Mouse (Mus musculus): ENCODE data around the gene Grn. TPM values are rescaled to one million over a fixed set of nuclear protein-coding genes. Genes with fewer than 3 reads are reported as not detected.

Grn gene
- polyA plus RNA-seq, 1 experiment = 240 TPM

DNA sequence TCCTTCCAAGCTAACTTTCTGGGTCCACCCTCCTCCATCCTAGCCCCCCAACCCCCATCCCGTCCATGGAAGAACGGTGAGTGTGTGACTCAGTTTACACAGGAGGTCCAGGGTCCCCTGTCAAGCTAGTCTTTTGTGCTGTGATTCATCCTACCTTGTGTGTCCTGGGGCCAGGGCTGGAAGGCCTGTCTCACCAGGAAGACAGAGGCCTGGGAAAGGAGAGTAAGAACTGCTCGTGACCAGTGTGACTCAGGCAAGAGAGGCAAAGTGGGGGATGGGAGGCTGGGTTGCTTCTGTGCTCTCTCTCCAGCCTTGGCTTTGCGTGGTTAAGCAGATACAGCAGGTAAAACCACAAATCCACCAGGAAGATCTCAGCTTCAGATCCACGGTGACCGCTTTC is 5.4 kb upstream of the Grn start:
- no peaks in the 10 kb centered on the region for H3K4me1 ChIP-seq (ENCODE audit: control insufficient read depth, insufficient read depth, insufficient read length)
- no peaks in the 10 kb centered on the region for H3K36me3 ChIP-seq (ENCODE audit: control insufficient read depth, insufficient read depth, low read length)
- no peak overlapping the region for H3K4me3 ChIP-seq (ENCODE audit: extremely low read depth, insufficient read depth, insufficient read length)
- DNase-seq (ENCODE audit: low read depth in 1 of 2, low spot score in 2 of 2) = peak in 1 of 2 experiments; percentile 1
- TF ChIP-seq POLR2A (IDR thresholded peaks at IDR 0.05; ENCODE audit: low read depth, low read length) (no peak), CTCF (IDR thresholded peaks at IDR 0.05; ENCODE audit: extremely low read depth, insufficient read depth, insufficient read length, insufficient replicate concordance) (no peak)
- WGBS = 87% methylated on average over 6 of the region's 6 CpGs
- H3K27ac ChIP-seq (ENCODE audit: insufficient read depth, low read length) = no peak overlapping the region
- no peaks in the 10 kb centered on the region for H3K27me3 ChIP-seq (ENCODE audit: control insufficient read depth, insufficient read depth, low read length)

DNA sequence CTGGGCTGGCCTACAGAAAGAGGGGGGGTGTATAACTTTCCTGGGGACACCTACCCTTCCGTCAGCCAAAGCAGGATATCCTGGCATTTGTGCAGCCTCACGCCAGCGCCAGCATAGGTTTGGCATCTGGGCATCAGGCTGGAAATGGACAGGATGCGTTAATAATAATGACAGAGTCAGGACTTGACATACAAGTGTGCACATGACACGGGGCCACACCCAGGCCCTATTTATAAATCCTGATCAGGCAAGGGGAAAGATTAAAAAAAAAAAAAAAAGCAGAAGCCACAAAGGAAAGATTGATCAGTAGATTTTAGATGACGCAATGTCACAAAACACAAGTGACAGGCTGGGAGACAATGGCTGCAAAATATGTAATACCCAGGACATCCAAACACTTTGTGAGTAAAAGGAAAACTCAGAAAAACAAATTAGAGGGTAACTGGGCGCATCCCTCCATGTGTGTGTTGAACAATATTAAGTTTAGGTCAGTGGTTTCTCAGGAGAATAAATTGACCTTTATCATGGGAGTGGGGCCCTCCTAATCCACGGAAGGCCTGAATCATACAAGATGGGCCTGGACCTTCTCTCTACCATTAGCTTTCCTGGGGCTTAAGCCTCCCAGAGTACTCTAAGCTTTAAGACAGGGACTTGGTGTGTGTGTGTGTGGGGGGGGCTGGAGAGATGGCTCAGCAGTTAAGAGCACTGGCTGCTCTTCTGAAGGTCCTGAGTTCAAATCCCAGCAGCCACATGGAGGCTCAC is 4.4 kb upstream of the Grn start:
- no peak overlapping the region for H3K4me3 ChIP-seq (ENCODE audit: extremely low read depth, insufficient read depth, insufficient read length)
- WGBS = 74% methylated on average over 8 of the region's 8 CpGs
- no peak overlapping the region for H3K27ac ChIP-seq (ENCODE audit: insufficient read depth, low read length)
- no peak for DNase-seq (ENCODE audit: low read depth in 1 of 2, low spot score in 2 of 2)
- no peak for TF ChIP-seq CTCF (IDR thresholded peaks at IDR 0.05; ENCODE audit: extremely low read depth, insufficient read depth, insufficient read length, insufficient replicate concordance)
- TF ChIP-seq POLR2A (IDR thresholded peaks at IDR 0.05; ENCODE audit: low read depth, low read length) = no peak
- H3K27me3 ChIP-seq (ENCODE audit: control insufficient read depth, insufficient read depth, low read length) = no peaks in the 10 kb centered on the region
- H3K4me1 ChIP-seq (ENCODE audit: control insufficient read depth, insufficient read depth, insufficient read length) = peaks cover 2% of the 10 kb centered on the region; the same call in 1 of the 2 replicates
- no peaks in the 10 kb centered on the region for H3K36me3 ChIP-seq (ENCODE audit: control insufficient read depth, insufficient read depth, low read length)

DNA sequence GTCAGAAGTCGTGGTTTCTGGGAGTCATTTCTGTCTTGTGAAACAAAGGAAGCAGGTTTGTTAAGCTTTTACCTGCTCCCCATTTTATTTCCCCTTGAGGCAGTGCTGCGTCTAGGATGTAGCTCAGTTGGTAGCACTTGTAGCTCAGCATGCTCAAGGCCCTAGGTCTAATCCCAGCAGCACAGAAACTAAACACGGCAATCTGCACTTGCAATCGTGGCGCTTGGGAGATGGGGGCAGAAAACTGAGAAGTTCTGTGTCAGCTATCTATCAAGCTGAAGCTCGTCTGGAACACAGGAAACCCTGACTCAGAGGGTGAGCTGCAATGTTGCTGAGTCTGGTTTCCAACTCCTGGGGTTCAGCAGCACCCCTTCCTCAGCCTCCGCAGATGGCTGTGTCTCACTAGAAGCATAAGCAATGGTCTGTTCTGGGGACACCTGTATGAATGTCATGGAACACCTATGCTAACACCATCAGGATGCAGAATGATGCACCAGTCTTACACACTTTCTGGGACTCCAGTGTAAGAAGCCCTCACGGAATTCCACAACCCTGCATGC is 1.1 kb upstream of the Grn start:
- no peaks in the 10 kb centered on the region for H3K27me3 ChIP-seq (ENCODE audit: control insufficient read depth, insufficient read depth, low read length)
- WGBS = 24% methylated on average over 8 of the region's 8 CpGs
- no peak for DNase-seq (ENCODE audit: low read depth in 1 of 2, low spot score in 2 of 2)
- H3K36me3 ChIP-seq (ENCODE audit: control insufficient read depth, insufficient read depth, low read length) = no peaks in the 10 kb centered on the region
- TF ChIP-seq POLR2A (IDR thresholded peaks at IDR 0.05; ENCODE audit: low read depth, low read length) (no peak), CTCF (IDR thresholded peaks at IDR 0.05; ENCODE audit: extremely low read depth, insufficient read depth, insufficient read length, insufficient replicate concordance) (no peak)
- H3K27ac ChIP-seq (ENCODE audit: insufficient read depth, low read length) = no peak overlapping the region
- peaks cover 16% of the 10 kb centered on the region; the same call in 1 of the 2 replicates for H3K4me1 ChIP-seq (ENCODE audit: control insufficient read depth, insufficient read depth, insufficient read length)
- no peak overlapping the region for H3K4me3 ChIP-seq (ENCODE audit: extremely low read depth, insufficient read depth, insufficient read length)

DNA sequence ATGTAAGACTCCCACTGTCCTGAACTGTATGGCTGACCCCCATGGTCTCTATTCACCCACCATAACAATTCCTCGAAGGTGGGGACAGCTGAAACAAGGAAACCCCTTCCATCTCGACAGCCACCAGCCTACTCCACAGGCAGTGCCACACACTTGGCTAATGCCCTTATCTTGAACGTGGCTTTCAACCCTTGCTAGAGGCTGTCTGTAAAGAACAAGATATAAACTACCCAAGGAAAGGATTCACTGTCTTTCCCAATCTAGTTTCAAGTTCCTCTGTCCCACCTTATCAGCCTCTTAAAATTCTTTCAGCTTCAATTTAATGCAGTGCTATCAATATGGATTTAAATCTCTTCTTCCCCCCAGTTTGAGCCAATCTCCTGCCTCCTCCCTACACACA is 564 bp upstream of the Grn start:
- TF ChIP-seq CTCF (IDR thresholded peaks at IDR 0.05; ENCODE audit: extremely low read depth, insufficient read depth, insufficient read length, insufficient replicate concordance) (no peak), POLR2A (IDR thresholded peaks at IDR 0.05; ENCODE audit: low read depth, low read length) (no peak)
- no peak for DNase-seq (ENCODE audit: low read depth in 1 of 2, low spot score in 2 of 2)
- H3K4me3 ChIP-seq (ENCODE audit: extremely low read depth, insufficient read depth, insufficient read length) = no peak overlapping the region
- 0 out of 2 replicates have a peak overlapping the region, but pooled peaks have one; percentile 24 for H3K27ac ChIP-seq (ENCODE audit: insufficient read depth, low read length)
- H3K27me3 ChIP-seq (ENCODE audit: control insufficient read depth, insufficient read depth, low read length) = no peaks in the 10 kb centered on the region
- WGBS = 30% methylated on average over 3 of the region's 3 CpGs
- no peaks in the 10 kb centered on the region for H3K36me3 ChIP-seq (ENCODE audit: control insufficient read depth, insufficient read depth, low read length)
- H3K4me1 ChIP-seq (ENCODE audit: control insufficient read depth, insufficient read depth, insufficient read length) = peaks cover 19% of the 10 kb centered on the region; the same call in 1 of the 2 replicates

DNA sequence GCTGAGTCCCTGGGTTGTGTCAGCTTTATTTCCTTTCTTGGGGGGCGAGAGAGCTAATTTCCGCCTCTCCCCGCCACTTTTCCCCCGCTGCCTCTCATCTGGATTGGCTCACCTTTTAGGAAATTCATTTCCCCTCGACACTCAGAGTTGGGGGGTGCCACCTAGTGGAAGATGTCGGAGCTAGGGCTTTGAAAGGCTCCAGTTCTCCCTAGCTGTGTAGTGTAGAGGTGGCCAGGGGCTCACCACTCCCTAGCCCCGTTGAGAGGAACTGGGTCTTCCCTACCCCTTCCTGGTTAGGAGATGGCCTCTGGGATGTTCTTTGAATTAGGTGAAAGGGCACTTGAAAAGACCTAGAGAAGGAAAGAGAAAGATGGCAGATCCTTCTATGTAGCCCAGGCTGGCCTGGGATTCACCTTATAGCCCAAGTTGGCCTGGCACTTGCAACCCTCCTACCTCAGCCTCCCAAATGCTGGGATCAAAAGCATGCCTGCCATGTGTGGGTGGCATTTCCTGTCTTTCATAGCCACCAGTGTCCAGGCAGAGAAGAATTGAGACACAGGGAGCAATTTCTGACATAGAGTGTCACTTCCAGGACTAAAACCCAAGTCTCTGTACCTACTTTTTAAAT is 1.0 kb downstream of the Grn start:
- Histone ChIP-seq H3K27ac (ENCODE audit: insufficient read depth, low read length) (peak overlapping the region; percentile 62), H3K4me1 (ENCODE audit: control insufficient read depth, insufficient read depth, insufficient read length) (peaks cover 19% of the 10 kb centered on the region; the same call in 1 of the 2 replicates), H3K4me3 (ENCODE audit: extremely low read depth, insufficient read depth, insufficient read length) (peak overlapping the region; percentile 66), H3K27me3 (ENCODE audit: control insufficient read depth, insufficient read depth, low read length) (no peaks in the 10 kb centered on the region), H3K36me3 (ENCODE audit: control insufficient read depth, insufficient read depth, low read length) (peaks cover 4% of the 10 kb centered on the region; the same call in 1 of the 2 replicates)
- TF ChIP-seq POLR2A (IDR thresholded peaks at IDR 0.05; ENCODE audit: low read depth, low read length) (no peak), CTCF (IDR thresholded peaks at IDR 0.05; ENCODE audit: extremely low read depth, insufficient read depth, insufficient read length, insufficient replicate concordance) (peak; percentile 39; the same call in 1 of the 2 replicates)
- peak in 1 of 2 experiments; percentile 83 for DNase-seq (ENCODE audit: low read depth in 1 of 2, low spot score in 2 of 2)
- under 1% methylated on average over 7 of the region's 7 CpGs for WGBS

DNA sequence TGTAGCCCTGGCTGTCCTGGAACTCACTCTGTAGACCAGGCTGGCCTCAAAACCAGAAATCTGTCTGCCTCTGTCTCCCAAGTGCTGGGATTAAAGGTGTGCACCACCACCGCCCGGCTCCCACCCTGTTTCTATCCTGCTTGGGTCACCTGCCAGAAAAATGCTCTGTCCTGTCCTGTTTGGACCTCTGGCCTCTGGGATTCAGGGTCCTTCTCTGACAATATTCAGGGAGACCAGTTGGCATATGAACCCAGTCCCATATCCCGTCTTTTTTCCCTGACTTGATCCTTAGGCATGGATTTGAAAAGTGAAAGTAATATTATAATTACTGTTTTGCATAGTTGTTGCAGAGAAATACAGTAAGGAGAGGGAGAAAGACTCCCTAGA is 1.6 kb downstream of the Grn start:
- Histone ChIP-seq H3K4me1 (ENCODE audit: control insufficient read depth, insufficient read depth, insufficient read length) (peaks cover 19% of the 10 kb centered on the region; the same call in 1 of the 2 replicates), H3K27me3 (ENCODE audit: control insufficient read depth, insufficient read depth, low read length) (no peaks in the 10 kb centered on the region), H3K4me3 (ENCODE audit: extremely low read depth, insufficient read depth, insufficient read length) (0 out of 2 replicates have a peak overlapping the region, but pooled peaks have one; percentile 10), H3K27ac (ENCODE audit: insufficient read depth, low read length) (peak overlapping the region; percentile 93), H3K36me3 (ENCODE audit: control insufficient read depth, insufficient read depth, low read length) (peaks cover 6% of the 10 kb centered on the region; the same call in 1 of the 2 replicates)
- 28% methylated on average over 3 of the region's 3 CpGs for WGBS
- TF ChIP-seq CTCF (IDR thresholded peaks at IDR 0.05; ENCODE audit: extremely low read depth, insufficient read depth, insufficient read length, insufficient replicate concordance) (no peak), POLR2A (IDR thresholded peaks at IDR 0.05; ENCODE audit: low read depth, low read length) (no peak)
- no peak for DNase-seq (ENCODE audit: low read depth in 1 of 2, low spot score in 2 of 2)
